Mouse (Mus musculus) MEL (cell line): Measurements from ENCODE around the gene Dnajc15. TPM values are rescaled to one million over a fixed set of nuclear protein-coding genes. Genes with fewer than 3 reads are reported as not detected.

Experiments used
- DNase-seq: peaks from one replicate; pipeline ENCODE4 v3.0.0; 2011; ENCODE audit warnings: low read depth, low spot score
- H3K27ac ChIP-seq: 2 replicates; pipeline ENCODE4 v1.5.1; 2012; ENCODE audit warnings: low read depth, mild to moderate bottlenecking, control low read depth, low read length, moderate library complexity; ENCODE audit not compliant: control insufficient read depth
- H3K27me3 ChIP-seq, 2 experiments: fragments of 150-350 bp in 1 of 2; sonication (generic) in 1 of 2; 2 replicates each; pipeline ENCODE4 v1.6.1; 2012; ENCODE audit warnings: low read length in 2 of 2, mild to moderate bottlenecking in 2 of 2, improper control_type of control experiment in 1 of 2, moderate library complexity in 1 of 2; ENCODE audit not compliant: insufficient read depth in 2 of 2, control insufficient read depth in 1 of 2
- H3K36me3 ChIP-seq, 2 experiments: 2 replicates each; pipeline ENCODE4 v1.6.1; 2012 to 2014; ENCODE audit warnings: low read length in 2 of 2, improper control_type of control experiment in 1 of 2, inconsistent platforms in 1 of 2, mild to moderate bottlenecking in 1 of 2; ENCODE audit not compliant: insufficient read depth in 2 of 2, control insufficient read depth in 1 of 2
- H3K4me1 ChIP-seq, 2 experiments: fragments of 150-350 bp in 1 of 2; sonication (generic) in 1 of 2; 2 replicates each; pipeline ENCODE4 v1.6.1; 2012; ENCODE audit warnings: low read length in 2 of 2, improper control_type of control experiment in 1 of 2, mild to moderate bottlenecking in 1 of 2; ENCODE audit not compliant: insufficient read depth in 2 of 2, control insufficient read depth in 1 of 2
- H3K4me3 ChIP-seq, 2 experiments: fragments of 150-350 bp in 1 of 2; sonication (generic) in 1 of 2; 2 replicates each; pipeline ENCODE4 v1.5.1; 2012; ENCODE audit warnings: low read depth in 2 of 2, low read length in 2 of 2, mild to moderate bottlenecking in 2 of 2, moderate library complexity in 2 of 2, control low read depth in 1 of 2, improper control_type of control experiment in 1 of 2; ENCODE audit not compliant: control insufficient read depth in 1 of 2, insufficient read depth in 1 of 2
- H3K79me2 ChIP-seq: 2 replicates; pipeline ENCODE4 v1.6.1; 2012; ENCODE audit warnings: mild to moderate bottlenecking, low read length, moderate library complexity; ENCODE audit not compliant: control insufficient read depth, poor library complexity, insufficient read depth
- H3K9ac ChIP-seq: 2 replicates; pipeline ENCODE4 v1.6.1; 2012; ENCODE audit warnings: low read depth, mild to moderate bottlenecking, control low read depth, low read length, moderate library complexity; ENCODE audit not compliant: control insufficient read depth, poor library complexity, severe bottlenecking
- H3K9me3 ChIP-seq: fragments of 150-350 bp; sonication (generic); replicated peaks from 2 replicates; pipeline ENCODE4 v1.6.1; 2012; ENCODE audit warnings: mild to moderate bottlenecking, low read length, improper control_type of control experiment, moderate library complexity; ENCODE audit not compliant: insufficient read depth
- CHD1 ChIP-seq: IDR thresholded peaks from 2 replicates; pipeline ENCODE4 v1.6.1; 2012; ENCODE audit warnings: low read depth, mild to moderate bottlenecking, inconsistent platforms, low read length, improper control_type of control experiment
- ETS1 ChIP-seq: IDR thresholded peaks from 2 replicates; pipeline ENCODE4 v1.6.1; 2012; ENCODE audit warnings: low read depth, mild to moderate bottlenecking, inconsistent platforms, low read length, improper control_type of control experiment, moderate library complexity
- MAX ChIP-seq: IDR thresholded peaks from 2 replicates; pipeline ENCODE4 v1.6.1; 2011; ENCODE audit warnings: low read length, improper control_type of control experiment
- MXI1 ChIP-seq: IDR thresholded peaks from 2 replicates; pipeline ENCODE4 v1.6.1; 2011; ENCODE audit warnings: mild to moderate bottlenecking, low read depth, low read length, improper control_type of control experiment
- POLR2A ChIP-seq, 2 experiments: IDR thresholded peaks; 2 replicates each; pipeline ENCODE4 v1.6.1; 2011 to 2012; ENCODE audit warnings: low read length in 2 of 2, mild to moderate bottlenecking in 2 of 2, control low read depth in 1 of 2, improper control_type of control experiment in 1 of 2, low read depth in 1 of 2, moderate library complexity in 1 of 2; ENCODE audit not compliant: control insufficient read depth in 1 of 2, insufficient read depth in 1 of 2, poor library complexity in 1 of 2
- POLR2AphosphoS2 ChIP-seq: IDR thresholded peaks from 2 replicates; pipeline ENCODE4 v1.6.1; 2011; ENCODE audit warnings: low read length, improper control_type of control experiment
- POLR2AphosphoS5 ChIP-seq: IDR thresholded peaks from 2 replicates; pipeline ENCODE4 v1.6.1; 2012; ENCODE audit warnings: low read depth, borderline replicate concordance, mild to moderate bottlenecking, inconsistent platforms, low read length, moderate library complexity, mixed read lengths
- RAD21 ChIP-seq: IDR thresholded peaks from 2 replicates; pipeline ENCODE4 v1.6.1; 2011; ENCODE audit warnings: mild to moderate bottlenecking, low read depth, low read length, improper control_type of control experiment
- RCOR1 ChIP-seq: IDR thresholded peaks from 2 replicates; pipeline ENCODE4 v1.6.1; 2012; ENCODE audit warnings: low read depth, mild to moderate bottlenecking, inconsistent platforms, low read length, improper control_type of control experiment
- SMC3 ChIP-seq: IDR thresholded peaks from 2 replicates; pipeline ENCODE4 v1.6.1; 2011; ENCODE audit warnings: low read depth, low read length, improper control_type of control experiment
- TAL1 ChIP-seq: IDR thresholded peaks from 2 replicates; pipeline ENCODE4 v1.6.1; 2012; ENCODE audit warnings: mild to moderate bottlenecking, inconsistent platforms, low read length, moderate library complexity, mixed read lengths
- TBP ChIP-seq: IDR thresholded peaks from 2 replicates; pipeline ENCODE4 v1.8.0; 2011; ENCODE audit warnings: low read depth, low read length, improper control_type of control experiment
- UBTF ChIP-seq: IDR thresholded peaks from 2 replicates; pipeline ENCODE4 v1.6.1; 2012; ENCODE audit warnings: low read depth, mild to moderate bottlenecking, inconsistent platforms, low read length, improper control_type of control experiment, moderate library complexity, borderline replicate concordance; ENCODE audit not compliant: insufficient read depth
- USF2 ChIP-seq, 2 experiments: IDR thresholded peaks; 2 replicates each; pipeline ENCODE4 v1.6.1; 2011 to 2012; ENCODE audit warnings: improper control_type of control experiment in 2 of 2, low read length in 2 of 2, borderline replicate concordance in 1 of 2, inconsistent platforms in 1 of 2, low read depth in 1 of 2, mild to moderate bottlenecking in 1 of 2; ENCODE audit not compliant: insufficient read depth in 1 of 2
- ZC3H11A ChIP-seq: IDR thresholded peaks from 2 replicates; pipeline ENCODE4 v1.6.1; 2012; ENCODE audit warnings: low read depth, mild to moderate bottlenecking, inconsistent platforms, low read length, improper control_type of control experiment
- ZKSCAN1 ChIP-seq: IDR thresholded peaks from 2 replicates; pipeline ENCODE4 v1.6.1; 2012; ENCODE audit warnings: low read depth, mild to moderate bottlenecking, inconsistent platforms, low read length, improper control_type of control experiment, moderate library complexity
- ZMIZ1 ChIP-seq: IDR thresholded peaks from 2 replicates; pipeline ENCODE4 v1.6.1; 2012; ENCODE audit warnings: low read depth, mild to moderate bottlenecking, inconsistent platforms, low read length, improper control_type of control experiment, moderate library complexity
- ZNF384 ChIP-seq: IDR thresholded peaks from 2 replicates; pipeline ENCODE4 v1.6.1; 2012; ENCODE audit warnings: low read depth, mild to moderate bottlenecking, inconsistent platforms, low read length, improper control_type of control experiment
- polyA plus RNA-seq, 2 experiments: library from polyadenylated mRNA; stranded (reverse) in 1 of 2; unstranded in 1 of 2; fragments of >175 nt in 1 of 2; fragments of >200 nt in 1 of 2; gene quantifications; 2 replicates each; pipeline versions ENCODE4 v1.2.1 to v1.2.4; 2012; ENCODE audit warnings: low replicate concordance in 2 of 2, low read depth in 1 of 2; ENCODE audit not compliant: insufficient read length in 2 of 2, insufficient read depth in 1 of 2, missing spikeins in 1 of 2
- total RNA-seq: library from RNA; depleted of rRNA; stranded (reverse); fragments of 300-350 nt; gene quantifications from 2 replicates; pipeline ENCODE4 v1.2.3, GENCODE M21; 2012

The Dnajc15 gene
- total and polyA plus RNA-seq, 3 experiments: not detected

DNA sequence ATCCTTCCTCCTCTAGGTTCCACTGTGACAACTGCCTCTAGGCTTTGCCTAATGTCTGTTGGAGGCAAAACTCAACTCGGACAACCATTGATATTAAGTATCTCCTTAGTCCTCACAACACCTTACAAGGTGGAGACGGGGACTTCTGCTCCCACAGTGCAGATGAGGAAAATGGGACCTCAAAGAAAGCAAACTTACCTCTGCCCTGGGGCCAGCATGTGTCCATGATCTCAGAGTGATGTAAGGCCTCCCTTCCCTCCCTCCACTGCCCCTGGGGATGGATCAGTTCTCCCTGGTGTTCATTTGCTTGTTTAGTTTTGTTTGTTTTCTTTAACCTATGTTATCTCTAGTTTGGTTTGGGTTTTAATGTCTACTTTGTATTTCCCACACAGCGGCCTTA lies 27.6 kb upstream of the Dnajc15 start:
- no peak for DNase-seq
- H3K4me3 ChIP-seq: no peak overlapping the region
- no peaks in the 10 kb centered on the region for H3K27me3 ChIP-seq
- no peak overlapping the region for H3K27ac ChIP-seq
- TF ChIP-seq SMC3: no peak
- no peak for TF ChIP-seq POLR2AphosphoS5
- no peak for TF ChIP-seq CHD1
- H3K79me2 ChIP-seq: no peaks in the 10 kb centered on the region
- H3K9me3 ChIP-seq: no peaks in the 10 kb centered on the region
- H3K9ac ChIP-seq: no peak overlapping the region
- no peaks in the 10 kb centered on the region for H3K36me3 ChIP-seq
- no peaks in the 10 kb centered on the region for H3K4me1 ChIP-seq

DNA sequence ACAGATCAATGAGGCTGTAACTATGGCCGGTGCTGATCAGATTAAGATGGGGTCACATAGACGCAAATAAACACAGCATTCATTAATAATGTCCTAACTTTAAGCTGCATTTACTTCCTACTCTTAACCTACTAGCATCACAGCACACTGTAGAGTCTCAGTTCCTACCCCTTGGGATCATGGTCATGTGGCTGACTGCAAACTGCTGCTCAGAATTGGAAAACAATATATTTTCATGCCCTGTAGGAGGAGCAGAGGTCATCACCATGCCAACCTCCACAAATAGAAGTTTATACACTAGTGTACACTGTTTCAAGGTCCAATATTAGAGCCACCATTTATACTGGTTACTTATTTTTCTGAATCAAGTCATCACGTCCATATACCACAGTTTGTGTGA lies 21.0 kb upstream of the Dnajc15 start:
- Histone ChIP-seq H3K9ac (no peak overlapping the region), H3K27ac (no peak overlapping the region), H3K4me1 (no peaks in the 10 kb centered on the region), H3K79me2 (no peaks in the 10 kb centered on the region), H3K4me3 (no peak overlapping the region), H3K9me3 (no peaks in the 10 kb centered on the region), H3K36me3 (no peaks in the 10 kb centered on the region), H3K27me3 (no peaks in the 10 kb centered on the region)
- TF ChIP-seq RAD21 (no peak), UBTF (no peak), ZC3H11A (no peak), ZNF384 (no peak), ZMIZ1 (no peak), POLR2AphosphoS2 (no peak), TAL1 (no peak), MXI1 (no peak), TBP (no peak), CHD1 (no peak), USF2 (IDR thresholded peaks at IDR 0.05; ENCODE audit: borderline replicate concordance in 1 of 2, insufficient read depth in 1 of 2, low read depth in 1 of 2, low read length in 2 of 2) (no peak), POLR2A (IDR thresholded peaks at IDR 0.05; ENCODE audit: control insufficient read depth in 1 of 2, insufficient read depth in 1 of 2, low read depth in 1 of 2, low read length in 2 of 2, poor library complexity in 1 of 2) (no peak), RCOR1 (no peak), MAX (no peak), SMC3 (no peak), ZKSCAN1 (no peak), ETS1 (no peak)
- no peak for DNase-seq
